Mouse (Mus musculus): ENCODE results near the gene Unc5a. TPM values are rescaled to one million over a fixed set of nuclear protein-coding genes. Genes with fewer than 3 reads are reported as not detected.

The Unc5a gene
- total and polyA plus RNA-seq, 3 experiments = 0.17 TPM; not detected in 2

DNA sequence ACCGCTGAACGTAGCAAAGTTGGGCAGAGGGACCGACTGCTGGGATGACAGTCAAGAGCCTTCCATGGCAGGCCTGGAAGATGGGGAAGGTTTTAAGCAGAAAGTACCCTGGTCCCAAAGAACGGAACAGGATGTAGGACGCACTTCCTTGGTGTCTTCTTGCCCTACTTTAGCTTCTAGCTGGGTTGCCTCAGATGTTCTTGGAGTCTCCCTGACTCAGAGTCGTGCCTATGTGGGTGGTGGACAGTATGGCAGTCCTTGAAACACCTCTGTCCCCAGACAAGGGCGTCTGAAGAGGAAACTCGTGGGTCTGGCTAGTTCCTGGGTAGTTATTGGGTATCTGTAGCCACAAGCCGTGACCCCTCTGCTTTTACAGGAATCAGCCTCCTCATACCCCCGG is 52.9 kb downstream of the Unc5a start:
- Histone ChIP-seq H3K4me1 (ENCODE audit: control insufficient read depth in 1 of 2, insufficient read depth in 2 of 2) (no peaks in the 10 kb centered on the region; a peak in 1 of 4 replicates), H3K9me3 (replicated peaks; ENCODE audit: low read length) (no peaks in the 10 kb centered on the region), H3K4me2 (ENCODE audit: insufficient read depth, low read depth, poor library complexity, severe bottlenecking) (no peak overlapping the region), H3K27ac (ENCODE audit: insufficient read depth, low read depth) (no peak overlapping the region), H3K36me3 (replicated peaks in 1 of 2; ENCODE audit: control insufficient read depth in 1 of 2, insufficient read depth in 1 of 2, low read length in 1 of 2) (no peaks in the 10 kb centered on the region), H3K4me3 (replicated peaks in 1 of 3; ENCODE audit: low read depth in 2 of 3, low read length in 2 of 3, poor library complexity in 1 of 3) (no peak overlapping the region), H3K9ac (ENCODE audit: insufficient read depth, low read depth) (no peak overlapping the region), H3K79me2 (replicated peaks; ENCODE audit: control insufficient read depth, extremely low read depth, insufficient read depth, poor library complexity, severe bottlenecking) (no peaks in the 10 kb centered on the region), H3K27me3 (replicated peaks) (peaks cover 91% of the 10 kb centered on the region)
- TF ChIP-seq CHD2 (IDR thresholded peaks at IDR 0.05; ENCODE audit: low read length) (no peak), EP300 (IDR thresholded peaks at IDR 0.05; ENCODE audit: low read length) (no peak), GABPA (IDR thresholded peaks at IDR 0.05; ENCODE audit: insufficient replicate concordance, low read depth, low read length) (no peak), MAFK (IDR thresholded peaks at IDR 0.05; ENCODE audit: insufficient replicate concordance, low read length) (no peak), POLR2A (IDR thresholded peaks at IDR 0.05; ENCODE audit: low read depth, low read length) (no peak), ZMIZ1 (IDR thresholded peaks at IDR 0.05; ENCODE audit: low read depth, low read length) (no peak), CHD1 (IDR thresholded peaks at IDR 0.05; ENCODE audit: low read depth, low read length) (no peak), POLR2AphosphoS2 (IDR thresholded peaks at IDR 0.05; ENCODE audit: low read depth, low read length) (no peak), JUN (IDR thresholded peaks at IDR 0.05; ENCODE audit: insufficient read depth, low read depth, low read length) (no peak), SIN3A (IDR thresholded peaks at IDR 0.05; ENCODE audit: low read length) (no peak), SMC3 (IDR thresholded peaks at IDR 0.05; ENCODE audit: low read depth, low read length) (no peak)
- dilution Hi-C loops (cut with MboI; ENCODE audit: extremely low pct_ligation_motif_present, extremely low pct_unique_long_range_greater_than_20kb, low sequenced_read_pairs) (no loop called here), in situ Hi-C loops (cut with MboI; ENCODE audit: low pct_ligation_motif_present, low pct_unique_long_range_greater_than_20kb, low sequenced_read_pairs) (no loop called here)
- no peak for DNase-seq (ENCODE audit: extremely low read depth)

- Histone ChIP-seq H3K27me3 (replicated peaks) (peaks cover 96% of the 10 kb centered on the region), H3K9me3 (replicated peaks; ENCODE audit: low read length) (no peaks in the 10 kb centered on the region), H3K4me3 (replicated peaks in 1 of 3; ENCODE audit: low read depth in 2 of 3, low read length in 2 of 3, poor library complexity in 1 of 3) (no peak overlapping the region), H3K79me2 (replicated peaks; ENCODE audit: control insufficient read depth, extremely low read depth, insufficient read depth, poor library complexity, severe bottlenecking) (no peaks in the 10 kb centered on the region), H3K36me3 (replicated peaks in 1 of 2; ENCODE audit: control insufficient read depth in 1 of 2, insufficient read depth in 1 of 2, low read length in 1 of 2) (no peaks in the 10 kb centered on the region), H3K27ac (ENCODE audit: insufficient read depth, low read depth) (no peak overlapping the region), H3K9ac (ENCODE audit: insufficient read depth, low read depth) (no peak overlapping the region), H3K4me1 (ENCODE audit: control insufficient read depth in 1 of 2, insufficient read depth in 2 of 2) (no peaks in the 10 kb centered on the region; a peak in 1 of 4 replicates), H3K4me2 (ENCODE audit: insufficient read depth, low read depth, poor library complexity, severe bottlenecking) (no peak overlapping the region)
- DNase-seq (ENCODE audit: extremely low read depth) = no peak
- no peak for TF ChIP-seq HCFC1 (IDR thresholded peaks at IDR 0.05; ENCODE audit: low read depth, low read length)
- no peak for TF ChIP-seq GABPA (IDR thresholded peaks at IDR 0.05; ENCODE audit: insufficient replicate concordance, low read depth, low read length)
- TF ChIP-seq ZNF384 (IDR thresholded peaks at IDR 0.05; ENCODE audit: low read depth, low read length) = no peak
- TF ChIP-seq CTCF (conservative IDR thresholded peaks at IDR 0.05 in 1 of 2, IDR thresholded peaks at IDR 0.05 in 1 of 2; ENCODE audit: low read depth in 2 of 2, low read length in 2 of 2) = no peak
- no peak for TF ChIP-seq SMC3 (IDR thresholded peaks at IDR 0.05; ENCODE audit: low read depth, low read length)
- TF ChIP-seq SIN3A (IDR thresholded peaks at IDR 0.05; ENCODE audit: low read length) = no peak
- TF ChIP-seq MAZ (IDR thresholded peaks at IDR 0.05; ENCODE audit: low read depth, low read length) = no peak
- no peak for TF ChIP-seq ZMIZ1 (IDR thresholded peaks at IDR 0.05; ENCODE audit: low read depth, low read length)
- TF ChIP-seq EP300 (IDR thresholded peaks at IDR 0.05; ENCODE audit: low read length) = no peak
- TF ChIP-seq MXI1 (IDR thresholded peaks at IDR 0.05; ENCODE audit: low read depth, low read length) = no peak
- TF ChIP-seq MYC (IDR thresholded peaks at IDR 0.05; ENCODE audit: low read depth, low read length) = no peak
- dilution Hi-C loops (cut with MboI; ENCODE audit: extremely low pct_ligation_motif_present, extremely low pct_unique_long_range_greater_than_20kb, low sequenced_read_pairs) = no loop called here
- in situ Hi-C loops (cut with MboI; ENCODE audit: low pct_ligation_motif_present, low pct_unique_long_range_greater_than_20kb, low sequenced_read_pairs) = no loop called here
Observed at GRCm38 (mm10) chr13:55004646-55005045, 55.4 kb downstream of the Unc5a start.

Measured in CH12.LX (cell line).